Mouse (Mus musculus) adrenal gland, postnatal 10 days (tissue): ENCODE measurements around the gene Hmcn1. TPM values are rescaled to one million over a fixed set of nuclear protein-coding genes. Genes with fewer than 3 reads are reported as not detected.

ENCODE experiments used
- DNase-seq: peaks from one replicate; pipeline ENCODE4 v3.0.0; 2021; ENCODE audit warnings: mixed read lengths
- total RNA-seq, 2 experiments: library from RNA; stranded (reverse); gene quantifications; 2 replicates each; pipeline ENCODE4 v1.2.3; 2021

Gene Hmcn1
- total RNA-seq, 2 experiments from 2014 or later, result 5.9 to 11.2 TPM

- no peak for DNase-seq
These were observed 213.3 kb downstream of the Hmcn1 start for GRCm38 (mm10) chr1:150779902-150780301.

GRCm38 (mm10) chr1:150776741-150777140 is 216.5 kb downstream of the Hmcn1 start:
- DNase-seq, result no peak

GRCm38 (mm10) chr1:150775742-150776141 is 217.5 kb downstream of the Hmcn1 start:
- DNase-seq, result no peak

GRCm38 (mm10) chr1:150772958-150773357 is 220.3 kb downstream of the Hmcn1 start:
- no peak for DNase-seq

GRCm38 (mm10) chr1:150770948-150771521 is 222.2 kb downstream of the Hmcn1 start:
- DNase-seq, result no peak

GRCm38 (mm10) chr1:150769836-150770235 is 223.4 kb downstream of the Hmcn1 start:
- DNase-seq, result no peak

- DNase-seq, result no peak
These were observed 231.6 kb downstream of the Hmcn1 start for GRCm38 (mm10) chr1:150761678-150762077.

GRCm38 (mm10) chr1:150760801-150761331 is 232.4 kb downstream of the Hmcn1 start:
- DNase-seq, result no peak

- DNase-seq, result peak; percentile 23
These were observed 233.7 kb downstream of the Hmcn1 start for GRCm38 (mm10) chr1:150759476-150760079.

- no peak for DNase-seq
These were observed 239.3 kb downstream of the Hmcn1 start for GRCm38 (mm10) chr1:150753920-150754319.

GRCm38 (mm10) chr1:150748783-150749182 is 244.5 kb downstream of the Hmcn1 start:
- no peak for DNase-seq

GRCm38 (mm10) chr1:150747771-150748170 is 245.5 kb downstream of the Hmcn1 start:
- DNase-seq, result no peak

GRCm38 (mm10) chr1:150743097-150743843 is 250.0 kb downstream of the Hmcn1 start:
- DNase-seq, result no peak

- DNase-seq, result no peak
These were observed 250.7 kb downstream of the Hmcn1 start for GRCm38 (mm10) chr1:150742376-150743087.

GRCm38 (mm10) chr1:150711438-150711837 is 281.8 kb downstream of the Hmcn1 start:
- DNase-seq, result no peak

GRCm38 (mm10) chr1:150706502-150706901 is 286.7 kb downstream of the Hmcn1 start:
- DNase-seq, result no peak

GRCm38 (mm10) chr1:150697749-150698148 is 295.5 kb downstream of the Hmcn1 start:
- DNase-seq, result no peak

- DNase-seq, result no peak
These were observed 311.2 kb downstream of the Hmcn1 start for GRCm38 (mm10) chr1:150682044-150682443.

GRCm38 (mm10) chr1:150681433-150681832 is 311.8 kb downstream of the Hmcn1 start:
- DNase-seq, result no peak

- no peak for DNase-seq
These were observed 312.2 kb downstream of the Hmcn1 start for GRCm38 (mm10) chr1:150681006-150681405.

- DNase-seq, result no peak
These were observed 312.9 kb downstream of the Hmcn1 start for GRCm38 (mm10) chr1:150680345-150680744.

GRCm38 (mm10) chr1:150645314-150645713 is 347.9 kb downstream of the Hmcn1 start:
- DNase-seq, result no peak

- DNase-seq, result peak; percentile 23
These were observed 353.7 kb downstream of the Hmcn1 start for GRCm38 (mm10) chr1:150639522-150639921.
